28 mouse cellular contexts compared by ENCODE assay signal in the genomic region with DNA sequence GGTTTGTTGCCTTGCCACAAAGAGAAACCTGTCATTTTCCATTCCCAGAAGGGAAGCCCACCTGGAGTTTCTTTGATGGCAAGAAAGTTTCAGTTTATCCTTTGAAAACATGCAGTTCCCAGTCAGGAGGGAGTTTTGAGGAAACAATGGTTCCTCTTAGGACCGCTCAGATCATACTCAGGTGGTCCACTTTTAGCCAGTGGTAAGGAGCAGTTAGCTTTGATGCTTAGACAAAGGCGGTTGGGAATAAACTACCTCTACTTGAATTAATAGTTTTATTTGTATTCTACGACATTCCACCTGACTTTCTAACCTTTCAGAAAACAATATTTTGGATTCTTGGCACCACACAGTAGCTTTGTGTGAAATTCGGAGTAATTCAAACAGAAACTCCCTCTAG.
"Had no signal": no experiment of that assay in that cellular context is flagged by ENCODE, and none has a peak within 500 bp of the region (broad histone marks: within the 10 kb centered on the region; RNA-seq: fewer than 3 reads in every experiment).

No protein-coding gene starts in this region.

- H3K27me3 ChIP-seq: embryonic facial prominence, embryonic 12.5 days; embryonic facial prominence, embryonic 13.5 days; embryonic facial prominence, embryonic 15.5 days; forebrain, embryonic 12.5 days; forebrain, embryonic 13.5 days; forebrain, embryonic 15.5 days had no signal

- ATAC-seq: forebrain, embryonic 13.5 days; forebrain, embryonic 14.5 days; forebrain, embryonic 15.5 days; forebrain, embryonic 16.5 days; forebrain, postnatal 0 days had no signal

- H3K36me3 ChIP-seq: embryonic facial prominence, embryonic 10.5 days; embryonic facial prominence, embryonic 12.5 days; embryonic facial prominence, embryonic 13.5 days; embryonic facial prominence, embryonic 15.5 days; forebrain, embryonic 10.5 days; forebrain, embryonic 12.5 days; forebrain, embryonic 15.5 days had no signal

- H3K4me1 ChIP-seq: embryonic facial prominence, embryonic 10.5 days; embryonic facial prominence, embryonic 12.5 days; embryonic facial prominence, embryonic 13.5 days; embryonic facial prominence, embryonic 15.5 days; forebrain, embryonic 10.5 days; forebrain, embryonic 12.5 days; forebrain, embryonic 13.5 days; forebrain, embryonic 15.5 days had no signal

- H3K9ac ChIP-seq: embryonic facial prominence, embryonic 12.5 days; embryonic facial prominence, embryonic 13.5 days; embryonic facial prominence, embryonic 15.5 days; forebrain, embryonic 12.5 days; forebrain, embryonic 13.5 days; forebrain, embryonic 15.5 days; forebrain, postnatal 0 days had no signal

- H3K4me3 ChIP-seq: embryonic facial prominence, embryonic 10.5 days; embryonic facial prominence, embryonic 12.5 days; embryonic facial prominence, embryonic 13.5 days; embryonic facial prominence, embryonic 15.5 days; erythroblast, embryonic 14.5 days; forebrain, embryonic 10.5 days; forebrain, embryonic 12.5 days; forebrain, embryonic 13.5 days; forebrain, embryonic 15.5 days; gastrocnemius, adult 2 months had no signal

- H3K9me3 ChIP-seq: embryonic facial prominence, embryonic 10.5 days; embryonic facial prominence, embryonic 12.5 days; embryonic facial prominence, embryonic 13.5 days; embryonic facial prominence, embryonic 15.5 days; forebrain, embryonic 10.5 days; forebrain, embryonic 12.5 days; forebrain, embryonic 13.5 days; forebrain, embryonic 15.5 days had no signal

- H3K4me2 ChIP-seq: embryonic facial prominence, embryonic 12.5 days; embryonic facial prominence, embryonic 13.5 days; embryonic facial prominence, embryonic 15.5 days; forebrain, embryonic 12.5 days; forebrain, embryonic 13.5 days; forebrain, embryonic 15.5 days had no signal

- DNase-seq: cerebellum, adult 2 months; cerebellum, adult 8-10 months; cerebellum, adult 9-10 months; cerebellum, adult 9-11 months; cerebellum, postnatal 10 days; cerebellum, postnatal 14 days; cerebellum, postnatal 25 days; cerebellum, postnatal 36 days; embryo, embryonic 11 days; forebrain, postnatal 0 days; gastrocnemius, adult 2 months; gastrocnemius, postnatal 10 days; gastrocnemius, postnatal 14 days; gastrocnemius, postnatal 25 days; gastrocnemius, postnatal 36 days; heart, adult 11 months; heart, adult 18-20 months had no signal

- H3K27ac ChIP-seq: embryonic facial prominence, embryonic 10.5 days; embryonic facial prominence, embryonic 12.5 days; embryonic facial prominence, embryonic 13.5 days; embryonic facial prominence, embryonic 15.5 days; forebrain, embryonic 10.5 days; forebrain, embryonic 12.5 days; forebrain, embryonic 13.5 days; forebrain, embryonic 15.5 days; gastrocnemius, adult 2 months had no signal
